Mouse (Mus musculus): ENCODE data around the gene Isg20l2.

The Isg20l2 gene

GRCm38 (mm10) chr3:87974381-87974987, 44.4 kb downstream of the Isg20l2 start:
- no peak for ATAC-seq (ENCODE audit: low TSS enrichment)

DNA sequence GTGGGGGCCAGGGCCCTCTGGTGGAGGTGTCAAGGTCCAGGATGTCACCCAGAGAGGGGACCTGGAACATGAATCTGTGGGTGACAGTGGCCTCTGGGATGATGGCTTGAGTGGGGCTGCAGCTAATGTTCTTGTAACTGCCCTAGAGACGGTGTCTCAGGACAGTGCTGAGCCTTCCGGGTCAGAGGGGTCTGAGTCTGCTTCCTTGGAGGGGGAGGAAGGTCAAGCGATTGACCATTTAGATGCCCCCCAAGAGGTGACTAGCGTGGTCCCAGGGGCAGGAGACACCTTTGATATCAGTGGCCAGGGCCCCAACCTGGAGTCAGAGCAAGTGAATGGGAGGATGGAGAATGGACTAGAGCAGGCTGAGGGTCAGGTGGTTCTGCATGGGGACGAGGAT, 49.4 kb downstream of the Isg20l2 start:
- no peak for ATAC-seq (ENCODE audit: low TSS enrichment)

GRCm38 (mm10) chr3:87980085-87980484, 50.0 kb downstream of the Isg20l2 start:
- ATAC-seq (ENCODE audit: low TSS enrichment) = no peak

DNA sequence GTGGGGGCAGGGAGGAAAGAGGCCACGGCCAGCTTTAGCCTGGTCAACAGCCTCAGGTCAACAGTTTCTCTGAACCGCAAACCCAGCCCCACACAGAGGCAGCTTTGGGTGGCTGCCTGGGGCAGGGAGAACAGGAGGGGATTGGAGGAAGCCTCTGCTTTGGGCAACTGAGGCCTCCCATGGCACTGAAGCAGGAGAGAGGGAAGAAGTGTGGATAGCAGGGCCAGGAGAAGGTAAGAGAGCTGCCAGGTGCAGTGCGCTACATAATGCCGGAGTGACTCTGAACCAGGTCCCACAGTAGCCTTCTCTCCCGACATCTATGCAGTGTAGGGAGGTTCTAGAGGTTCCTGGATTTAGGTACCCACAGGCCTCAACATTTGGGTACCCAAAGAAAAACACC, 50.6 kb downstream of the Isg20l2 start:
- no peak for ATAC-seq (ENCODE audit: low TSS enrichment)

- no peak for ATAC-seq (ENCODE audit: low TSS enrichment)
Measured at GRCm38 (mm10) chr3:87981214-87981760, 51.2 kb downstream of the Isg20l2 start.

DNA sequence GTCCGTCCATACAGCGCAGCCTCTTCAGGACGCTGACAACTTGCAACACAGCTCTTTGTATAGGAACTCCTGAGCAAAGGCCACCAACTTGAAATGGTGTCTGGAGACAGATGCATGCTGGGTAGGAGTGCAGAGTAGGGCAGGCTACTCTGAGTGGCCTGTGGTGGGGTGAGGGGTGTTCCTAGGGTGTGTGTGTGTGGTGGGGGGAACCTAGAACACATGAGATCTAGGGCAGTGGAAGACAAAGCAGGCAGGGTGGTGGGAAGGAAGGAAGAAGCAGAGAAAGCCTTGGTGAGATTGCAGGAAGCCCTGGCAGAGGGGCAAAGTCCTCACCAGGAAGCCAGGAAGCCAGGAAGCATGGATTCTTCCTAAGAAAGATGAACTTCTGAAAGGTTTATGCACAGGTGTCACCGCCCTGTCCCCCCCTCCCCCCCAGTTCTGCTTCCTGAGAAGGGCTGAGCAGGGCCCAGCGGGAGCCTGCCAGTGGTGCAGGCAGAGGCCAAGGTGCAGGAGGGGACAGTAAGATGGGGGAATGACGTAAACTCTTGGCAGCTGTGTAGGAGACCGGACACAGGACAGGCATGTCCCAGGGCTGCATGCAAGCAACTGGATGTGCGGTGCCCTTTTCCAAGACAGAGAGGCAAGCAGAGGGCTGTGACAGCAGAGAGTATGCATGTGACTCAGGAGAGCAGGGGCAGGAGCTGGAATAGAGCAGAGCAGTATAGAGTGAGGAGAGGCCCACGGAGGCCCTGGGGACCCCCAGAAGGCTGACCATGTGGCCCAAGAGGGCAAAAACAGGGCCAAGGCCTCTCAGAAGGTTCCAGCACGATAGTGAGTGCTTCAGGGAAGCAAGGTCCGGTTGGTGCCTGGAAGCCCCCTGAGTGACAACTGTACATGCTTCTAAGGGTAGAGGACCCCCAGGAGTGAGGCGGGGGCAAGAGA, 52.1 kb downstream of the Isg20l2 start:
- ATAC-seq (ENCODE audit: low TSS enrichment) = no peak

DNA sequence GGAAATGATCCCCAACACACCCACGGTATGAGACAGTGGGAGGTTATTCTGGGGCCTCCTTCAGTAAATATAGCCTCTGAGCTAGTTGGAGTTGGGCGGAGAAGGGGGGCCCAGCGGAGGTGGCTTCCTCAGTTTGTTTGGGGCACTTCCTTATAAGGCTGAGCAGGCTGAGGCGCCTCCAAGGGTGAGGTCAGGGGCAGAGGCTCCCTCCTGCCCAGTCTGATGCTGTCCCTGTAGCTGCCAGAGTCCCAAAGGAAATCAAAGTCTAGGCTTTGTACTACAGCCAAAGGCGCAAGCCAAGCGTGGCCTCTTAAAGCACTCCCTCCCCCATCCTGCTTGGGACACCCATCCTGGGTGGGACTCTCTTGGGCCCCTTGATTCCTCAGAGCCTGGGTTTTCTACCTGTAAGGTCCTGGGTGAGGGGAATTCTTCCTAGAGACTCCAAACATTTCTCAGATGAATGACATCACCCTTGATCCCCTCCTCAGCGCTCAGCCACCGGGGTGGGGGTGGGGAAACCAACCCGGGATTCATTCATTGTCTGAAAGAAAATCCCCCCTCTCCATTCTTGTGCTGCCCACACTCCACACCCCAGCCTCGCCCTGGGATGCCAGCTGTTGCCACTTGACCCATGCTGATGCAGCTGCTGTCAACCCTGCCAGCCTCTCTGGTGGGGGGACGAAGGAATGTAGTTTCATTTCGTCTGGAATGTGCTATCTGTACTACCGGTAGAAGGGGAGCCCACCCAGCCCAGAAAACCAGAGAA, 52.9 kb downstream of the Isg20l2 start:
- ATAC-seq (ENCODE audit: low TSS enrichment) = no peak

DNA sequence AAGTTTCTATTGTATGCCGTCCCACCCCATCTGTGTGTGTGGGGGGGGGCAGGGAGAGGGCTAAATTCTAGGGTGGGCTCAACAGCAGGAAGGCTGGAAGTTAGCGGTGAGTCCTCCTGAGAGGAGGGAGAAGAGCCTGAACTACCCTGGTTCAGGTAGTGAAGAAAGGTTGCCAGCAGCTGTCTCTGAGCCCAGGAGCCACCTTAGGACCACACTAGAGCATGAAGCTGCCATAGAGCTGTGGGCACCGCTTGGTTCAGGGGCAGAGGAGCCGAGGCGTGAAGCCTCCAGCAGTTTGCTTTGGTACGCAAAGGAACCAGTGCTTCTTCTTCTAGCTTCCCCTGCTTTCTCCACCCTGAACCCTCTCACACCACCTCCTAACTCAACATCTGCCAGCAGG, 53.5 kb downstream of the Isg20l2 start:
- no peak for ATAC-seq (ENCODE audit: low TSS enrichment)

- ATAC-seq (ENCODE audit: low TSS enrichment) = no peak
Measured at GRCm38 (mm10) chr3:87984094-87984493, 54.0 kb downstream of the Isg20l2 start.

GRCm38 (mm10) chr3:87985505-87986320, 55.6 kb downstream of the Isg20l2 start:
- ATAC-seq (ENCODE audit: low TSS enrichment) = no peak

GRCm38 (mm10) chr3:87986868-87987267, 56.8 kb downstream of the Isg20l2 start:
- peak; percentile 62 for ATAC-seq (ENCODE audit: low TSS enrichment)

DNA sequence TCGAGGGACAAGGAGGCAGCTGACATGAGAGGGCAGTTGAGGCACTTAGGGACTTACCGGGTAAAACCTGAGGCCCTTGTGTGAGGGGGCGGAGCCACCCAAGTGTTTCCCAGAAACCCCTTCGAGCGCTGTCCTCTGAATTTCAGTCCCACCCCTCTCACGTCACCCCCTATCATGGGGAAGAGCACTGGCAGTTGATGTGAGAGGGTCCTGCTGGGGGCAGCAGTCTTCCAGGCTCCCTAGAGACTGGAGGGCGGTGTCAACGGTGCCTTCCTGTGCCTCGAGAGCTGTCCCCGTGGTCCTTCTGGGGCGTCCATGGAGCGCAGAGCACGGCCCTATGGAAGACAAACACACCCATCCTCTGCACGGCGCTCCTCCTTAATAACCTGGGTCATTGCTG, 57.5 kb downstream of the Isg20l2 start:
- ATAC-seq (ENCODE audit: low TSS enrichment) = no peak

DNA sequence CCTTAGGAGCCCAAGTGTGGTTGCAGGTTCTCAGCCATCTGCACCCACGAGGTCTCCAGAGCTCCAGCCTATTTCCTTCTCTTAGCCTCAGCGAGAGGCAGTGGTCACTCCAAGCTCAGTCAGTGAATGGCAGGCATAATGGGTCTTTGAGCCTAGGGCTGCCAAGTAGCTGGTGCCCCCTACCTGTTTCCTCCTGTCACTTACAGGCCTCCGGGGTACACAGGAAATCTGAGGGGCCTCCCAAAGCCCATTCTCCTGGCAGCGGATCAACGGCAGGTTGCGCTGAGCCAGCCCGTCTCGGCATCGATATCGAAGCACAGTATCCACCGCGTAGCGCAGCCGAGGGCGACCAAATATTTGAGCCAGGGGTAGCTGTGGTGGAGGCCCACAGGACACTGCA, 58.0 kb downstream of the Isg20l2 start:
- no peak for ATAC-seq (ENCODE audit: low TSS enrichment)

GRCm38 (mm10) chr3:87989935-87990334, 59.8 kb downstream of the Isg20l2 start:
- ATAC-seq (ENCODE audit: low TSS enrichment) = no peak
